Mouse (Mus musculus) intestine, embryonic 15.5 days (tissue): ENCODE results near the gene Dhps. TPM values are rescaled to one million over a fixed set of nuclear protein-coding genes. Genes with fewer than 3 reads are reported as not detected.
"Not testable (repeated sequence)": the region's sequence is repeated elsewhere in the genome, so short reads cannot be mapped to it uniquely, and the experiment has no call there.

Source experiments
- ATAC-seq: fragments of 200-750 bp; cut with Nextera tagmentation; 2 replicates; pipeline ENCODE4 v1.8.0; 2017; ENCODE audit warnings: moderate TSS enrichment, moderate library complexity
- H3K27ac ChIP-seq: fragments of 300-500 bp; sonication (generic); 2 replicates; pipeline ENCODE4 v1.5.1; 2015; ENCODE audit warnings: mild to moderate bottlenecking, inconsistent platforms
- H3K27me3 ChIP-seq: fragments of 300-500 bp; sonication (generic); replicated peaks from 2 replicates; pipeline ENCODE4 v1.6.1; 2015; ENCODE audit warnings: inconsistent platforms
- H3K36me3 ChIP-seq: fragments of 300-500 bp; sonication (generic); 2 replicates; pipeline ENCODE4 v1.6.1; 2015; ENCODE audit warnings: inconsistent platforms
- H3K4me1 ChIP-seq: fragments of 300-500 bp; sonication (generic); replicated peaks from 2 replicates; pipeline ENCODE4 v1.6.1; 2015; ENCODE audit warnings: inconsistent platforms
- H3K4me2 ChIP-seq: fragments of 300-500 bp; sonication (generic); replicated peaks from 2 replicates; pipeline ENCODE4 v1.6.1; 2015; ENCODE audit warnings: mild to moderate bottlenecking, inconsistent platforms
- H3K4me3 ChIP-seq: fragments of 300-500 bp; sonication (generic); replicated peaks from 2 replicates; pipeline ENCODE4 v1.5.1; 2015; ENCODE audit warnings: inconsistent platforms
- H3K9ac ChIP-seq: fragments of 300-500 bp; sonication (generic); 2 replicates; pipeline ENCODE4 v1.6.1; 2015; ENCODE audit warnings: inconsistent platforms
- H3K9me3 ChIP-seq: fragments of 300-500 bp; sonication (generic); 2 replicates; pipeline ENCODE4 v1.6.1; 2016; ENCODE audit warnings: inconsistent platforms
- WGBS: fragments of 180-500 bp; shearing (Covaris S2); methylation state at CpG from one replicate; pipeline ENCODE4 v1.1.7; 2015; 5-methylcytosine and 5-hydroxymethylcytosine counted together
- polyA plus RNA-seq: library from polyadenylated mRNA; unstranded; fragments of >200 nt; fragmentation: Nextera tagmentation; extraction: Ambion mirVana; gene quantifications from 2 replicates; pipeline ENCODE4 v1.2.1, GENCODE M21; 2015

The Dhps gene
- polyA plus RNA-seq, 1 experiment from 2014 or later, result 56.6 TPM

DNA sequence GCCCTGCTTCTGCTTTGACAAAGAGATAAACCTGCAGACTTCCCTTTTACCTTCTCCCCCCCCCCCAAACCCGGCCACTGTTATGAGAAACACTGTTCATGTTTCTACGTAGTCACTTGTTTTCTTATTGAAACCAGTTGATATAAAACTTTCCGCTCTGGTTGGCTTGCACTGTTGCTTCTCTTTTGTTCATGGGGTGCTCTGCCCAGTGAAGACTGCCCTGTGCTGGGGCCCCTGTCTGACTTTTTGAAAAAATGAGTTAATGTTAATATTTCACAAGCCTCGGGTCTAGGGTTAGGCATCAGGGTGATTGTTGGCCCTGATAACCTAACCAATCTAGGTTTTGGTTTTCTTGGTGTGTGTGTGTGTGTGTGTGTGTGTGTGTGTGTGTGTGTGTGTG, 10.6 kb downstream of the Dhps start:
- WGBS, result 84% methylated on average over 4 of the region's 4 CpGs

DNA sequence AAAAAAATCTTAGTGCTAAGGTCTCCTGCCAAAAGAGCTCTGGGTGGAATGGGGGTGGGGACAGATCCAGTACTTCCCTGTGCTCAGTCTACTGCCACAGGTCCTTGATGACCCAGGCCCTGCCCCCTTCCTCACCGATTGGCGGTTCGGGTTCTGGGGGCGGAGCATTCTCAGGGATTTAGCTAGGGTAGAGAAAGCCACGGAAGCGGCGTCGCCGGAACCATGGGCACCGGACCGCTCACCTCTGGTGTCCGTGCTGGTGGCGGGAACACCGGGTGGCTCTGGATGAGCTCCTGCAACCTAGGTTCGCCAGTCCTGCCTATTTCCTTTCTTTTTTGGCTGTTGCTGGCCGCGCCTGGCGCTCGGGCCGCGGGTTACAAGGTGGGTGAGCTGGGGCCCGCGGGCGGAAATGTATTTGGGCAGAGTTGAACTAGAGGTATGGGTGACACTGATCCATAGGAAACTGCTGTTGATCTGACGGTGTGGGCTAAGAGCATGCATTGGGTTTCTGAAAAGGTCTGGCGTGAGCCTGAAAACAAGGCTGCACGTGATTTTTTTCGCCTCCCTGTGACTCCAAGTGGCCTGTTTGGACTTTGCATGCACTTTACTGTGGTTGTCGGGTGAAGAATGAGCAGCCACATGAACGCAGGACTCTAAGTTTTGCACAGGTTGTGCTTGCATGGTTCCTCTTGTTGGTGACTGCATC, 11.7 kb downstream of the Dhps start, which contains the start of gene Man2b1:
Gene Man2b1, plus strand, starts transcription at position 163 of the 706 bp plus-strand sequence.
- Histone ChIP-seq H3K9me3 (no peaks in the 10 kb centered on the region), H3K36me3 (peaks cover 24% of the 10 kb centered on the region), H3K27ac (peak within 1 kb of the TSS; percentile 58; the same call in 1 of the 2 replicates), H3K9ac (peak within 1 kb of the TSS; percentile 71), H3K4me1 (peaks cover 19% of the 10 kb centered on the region), H3K4me2 (peak within 1 kb of the TSS; percentile 85), H3K4me3 (peak within 1 kb of the TSS; percentile 69), H3K27me3 (no peaks in the 10 kb centered on the region)
- under 1% methylated on average over 30 of the region's 30 CpGs for WGBS
- ATAC-seq, result peak; percentile 92

More for the DNA sequence above, 10.6 kb downstream of the Dhps start:
- not testable (repeated sequence) for H3K27me3 ChIP-seq, H3K27ac ChIP-seq, H3K9ac ChIP-seq, H3K4me3 ChIP-seq, H3K4me2 ChIP-seq, ATAC-seq, H3K9me3 ChIP-seq
- Histone ChIP-seq H3K4me1 (peaks cover 19% of the 10 kb centered on the region), H3K36me3 (peaks cover 14% of the 10 kb centered on the region)

DNA sequence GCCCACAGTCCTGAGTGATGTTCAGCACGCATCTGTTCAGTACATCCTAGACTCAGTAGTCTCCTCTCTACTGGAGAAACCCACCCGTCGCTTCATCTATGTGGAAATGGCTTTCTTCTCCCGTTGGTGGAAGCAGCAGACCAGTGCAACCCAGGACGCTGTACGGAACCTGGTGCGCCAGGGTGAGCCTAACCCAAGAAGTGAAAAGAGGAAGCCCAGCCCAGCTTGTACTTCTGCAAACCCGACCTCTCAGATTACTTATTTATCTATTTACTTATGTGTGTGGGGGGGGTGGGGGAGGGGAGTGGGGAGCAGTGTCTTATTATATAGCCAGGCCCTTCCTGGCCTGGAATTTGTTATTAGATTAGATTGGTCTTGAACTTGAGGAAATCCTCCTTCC, 13.1 kb downstream of the Dhps start:
- ATAC-seq, result no peak
- H3K4me3 ChIP-seq, result no peak overlapping the region
- H3K4me1 ChIP-seq, result peaks cover 19% of the 10 kb centered on the region
- H3K4me2 ChIP-seq, result peak overlapping the region; percentile 85; the same call in 1 of the 2 replicates
- no peaks in the 10 kb centered on the region for H3K9me3 ChIP-seq
- H3K36me3 ChIP-seq, result peaks cover 21% of the 10 kb centered on the region
- H3K27me3 ChIP-seq, result no peaks in the 10 kb centered on the region
- WGBS, result 85% methylated on average over 8 of the region's 8 CpGs
- H3K9ac ChIP-seq, result no peak overlapping the region
- H3K27ac ChIP-seq, result no peak overlapping the region

DNA sequence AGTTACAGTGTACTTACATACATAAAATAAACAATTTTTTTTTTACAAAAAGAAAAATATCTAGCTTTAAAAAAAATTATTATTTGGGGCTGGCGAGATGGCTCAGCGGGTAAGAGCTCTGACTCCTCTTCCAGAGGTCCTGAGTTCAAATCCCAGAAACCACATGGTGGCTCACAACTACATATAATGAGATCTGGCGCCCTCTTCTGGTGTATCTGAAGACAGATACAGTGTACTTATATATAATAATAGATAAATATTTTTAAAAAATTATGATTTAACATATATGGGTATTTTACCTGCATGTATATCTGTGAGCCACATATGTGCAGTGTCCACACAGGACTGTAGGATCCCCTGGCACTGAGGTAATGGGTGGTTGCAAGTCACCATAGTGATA, 14.7 kb downstream of the Dhps start:
- Histone ChIP-seq H3K9me3 (no peaks in the 10 kb centered on the region), H3K27me3 (no peaks in the 10 kb centered on the region), H3K27ac (no peak overlapping the region), H3K4me1 (peaks cover 19% of the 10 kb centered on the region), H3K9ac (no peak overlapping the region), H3K36me3 (peaks cover 21% of the 10 kb centered on the region), H3K4me2 (no peak overlapping the region), H3K4me3 (no peak overlapping the region)
- ATAC-seq, result no peak
- 84% methylated on average over 3 of the region's 3 CpGs for WGBS

DNA sequence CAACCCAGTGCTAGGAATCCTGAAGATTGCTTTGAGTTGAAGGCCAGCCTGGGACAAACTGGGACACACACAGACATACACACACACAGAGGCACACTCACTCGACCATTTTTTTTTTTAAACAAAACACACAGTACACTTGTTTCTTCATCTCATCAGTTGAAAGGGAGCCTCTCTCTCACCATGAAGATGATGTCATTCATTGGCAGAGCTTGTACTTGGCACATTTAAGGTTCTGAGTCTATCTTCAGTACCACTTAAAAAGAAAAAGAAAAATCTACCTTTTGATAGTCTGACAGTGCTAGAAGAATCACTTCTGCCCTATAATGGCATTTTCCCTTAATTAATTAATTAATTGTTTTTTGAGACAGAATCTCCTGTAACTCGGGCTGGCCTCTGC, 17.2 kb downstream of the Dhps start:
- Histone ChIP-seq H3K27ac (no peak overlapping the region), H3K9me3 (no peaks in the 10 kb centered on the region), H3K4me2 (no peak overlapping the region), H3K27me3 (no peaks in the 10 kb centered on the region), H3K4me3 (no peak overlapping the region), H3K9ac (no peak overlapping the region), H3K4me1 (peaks cover 6% of the 10 kb centered on the region), H3K36me3 (peaks cover 21% of the 10 kb centered on the region)
- ATAC-seq, result no peak
- 73% methylated on average over 2 of the region's 2 CpGs for WGBS

DNA sequence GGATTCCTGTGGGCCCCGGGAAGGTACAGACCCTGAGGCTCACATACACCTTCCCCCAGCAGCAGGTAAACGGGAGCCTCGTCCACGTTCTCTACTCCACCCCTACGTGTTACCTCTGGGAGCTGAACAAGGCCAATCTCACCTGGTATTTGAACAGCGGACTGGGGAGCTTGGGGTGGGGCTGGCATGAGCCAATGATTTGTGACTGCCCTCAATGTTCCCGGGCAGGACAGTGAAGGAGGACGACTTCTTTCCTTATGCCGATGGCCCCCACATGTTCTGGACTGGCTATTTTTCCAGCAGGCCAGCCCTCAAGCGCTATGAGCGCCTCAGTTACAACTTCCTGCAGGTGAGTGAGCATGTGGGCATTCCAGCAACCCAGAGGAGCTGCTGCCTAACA, 19.3 kb downstream of the Dhps start:
- Histone ChIP-seq H3K4me1 (no peaks in the 10 kb centered on the region), H3K27me3 (no peaks in the 10 kb centered on the region), H3K4me2 (no peak overlapping the region), H3K36me3 (peaks cover 29% of the 10 kb centered on the region), H3K27ac (no peak overlapping the region), H3K4me3 (no peak overlapping the region), H3K9ac (no peak overlapping the region), H3K9me3 (no peaks in the 10 kb centered on the region)
- WGBS, result 86% methylated on average over 11 of the region's 11 CpGs
- ATAC-seq, result no peak

DNA sequence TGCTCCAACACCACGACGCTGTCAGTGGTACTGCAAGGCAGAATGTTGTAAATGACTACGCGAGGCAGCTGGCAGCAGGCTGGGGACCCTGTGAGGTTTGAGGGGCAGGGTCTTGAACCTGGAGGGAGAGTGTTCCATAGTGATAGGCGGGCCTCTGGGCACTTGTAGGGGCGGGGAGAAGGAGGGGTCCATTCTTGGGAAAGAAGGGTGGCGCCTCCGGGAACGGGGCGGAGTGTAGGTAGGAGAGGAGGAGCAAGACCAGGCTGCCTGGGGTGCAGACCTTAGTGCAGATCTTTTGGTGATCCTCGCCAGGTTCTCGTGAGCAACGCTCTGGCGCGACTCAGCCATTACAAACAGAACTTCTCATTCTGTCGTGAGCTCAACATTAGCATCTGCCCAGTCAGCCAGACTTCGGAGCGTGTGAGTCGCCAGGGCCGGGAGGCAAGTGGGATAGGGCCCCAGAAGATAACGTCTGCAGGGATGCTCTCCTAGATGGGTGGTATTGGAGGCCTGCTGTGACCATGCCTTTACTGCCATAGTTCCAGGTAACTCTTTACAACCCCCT, 20.1 kb downstream of the Dhps start:
- H3K9ac ChIP-seq, result no peak overlapping the region
- peaks cover 33% of the 10 kb centered on the region for H3K36me3 ChIP-seq
- no peaks in the 10 kb centered on the region for H3K9me3 ChIP-seq
- H3K27ac ChIP-seq, result no peak overlapping the region
- 38% methylated on average over 21 of the region's 21 CpGs for WGBS
- no peak overlapping the region for H3K4me2 ChIP-seq
- no peak for ATAC-seq
- no peak overlapping the region for H3K4me3 ChIP-seq
- H3K4me1 ChIP-seq, result no peaks in the 10 kb centered on the region
- no peaks in the 10 kb centered on the region for H3K27me3 ChIP-seq

DNA sequence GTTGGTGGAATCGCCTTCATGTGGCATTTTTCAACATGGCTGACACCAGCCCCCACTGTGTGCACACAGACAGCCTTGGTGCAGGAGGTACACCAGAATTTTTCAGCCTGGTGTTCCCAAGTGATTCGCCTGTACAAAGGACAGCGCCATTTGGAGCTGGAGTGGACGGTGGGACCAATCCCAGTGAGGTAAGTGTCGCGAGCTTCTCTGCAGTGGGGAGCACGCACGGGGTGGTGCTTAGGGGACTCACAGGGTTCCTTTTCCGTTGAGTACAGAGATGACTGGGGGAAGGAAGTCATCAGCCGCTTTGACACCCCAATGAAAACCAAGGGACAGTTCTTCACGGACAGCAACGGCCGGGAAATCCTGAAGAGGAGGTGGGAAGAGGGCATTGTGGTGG, 23.5 kb downstream of the Dhps start:
- Histone ChIP-seq H3K36me3 (peaks cover 22% of the 10 kb centered on the region), H3K4me3 (no peak overlapping the region), H3K9me3 (no peaks in the 10 kb centered on the region), H3K27ac (no peak overlapping the region), H3K27me3 (no peaks in the 10 kb centered on the region), H3K4me2 (no peak overlapping the region), H3K9ac (no peak overlapping the region), H3K4me1 (no peaks in the 10 kb centered on the region)
- ATAC-seq, result no peak
- WGBS, result 91% methylated on average over 13 of the region's 13 CpGs

DNA sequence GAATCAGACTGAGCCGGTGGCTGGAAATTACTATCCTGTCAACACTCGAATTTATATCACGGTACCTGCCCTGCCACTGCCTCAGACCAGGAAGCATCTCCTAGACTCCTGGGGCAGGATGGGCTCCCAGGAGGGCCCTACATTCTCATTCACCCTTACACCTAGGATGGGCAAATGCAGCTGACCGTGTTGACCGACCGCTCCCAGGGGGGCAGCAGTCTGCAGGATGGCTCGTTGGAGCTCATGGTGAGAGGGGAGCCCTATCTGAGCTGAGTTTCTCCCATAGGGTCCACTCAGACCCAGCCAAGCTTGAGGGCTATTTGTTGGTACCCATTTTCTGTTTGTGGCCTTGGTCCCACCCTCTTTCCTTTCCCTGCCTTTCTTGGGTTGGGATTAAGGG, 24.0 kb downstream of the Dhps start:
- no peak overlapping the region for H3K4me2 ChIP-seq
- 90% methylated on average over 7 of the region's 7 CpGs for WGBS
- H3K4me3 ChIP-seq, result no peak overlapping the region

DNA sequence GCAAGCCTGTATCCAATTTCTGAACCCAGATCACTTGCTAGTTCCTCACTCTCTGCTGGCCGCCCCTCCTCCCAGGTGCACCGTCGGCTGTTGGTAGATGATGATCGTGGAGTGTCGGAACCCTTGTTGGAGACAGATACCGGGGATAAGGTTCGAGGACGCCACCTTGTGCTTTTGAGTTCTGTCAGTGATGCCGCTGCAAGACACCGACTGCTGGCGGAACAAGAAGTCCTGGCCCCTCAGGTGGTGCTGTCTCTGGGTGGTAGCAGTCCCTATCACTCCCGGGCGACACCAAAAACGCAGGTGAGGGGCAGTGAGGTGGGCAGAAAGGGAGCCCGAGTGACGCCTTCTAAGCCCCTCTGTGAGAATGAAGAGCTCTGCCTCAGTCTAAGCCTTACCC, 24.6 kb downstream of the Dhps start:
- Histone ChIP-seq H3K27me3 (no peaks in the 10 kb centered on the region), H3K9me3 (no peaks in the 10 kb centered on the region), H3K4me2 (no peak overlapping the region), H3K9ac (no peak overlapping the region), H3K36me3 (peaks cover 22% of the 10 kb centered on the region), H3K4me1 (no peaks in the 10 kb centered on the region), H3K4me3 (no peak overlapping the region), H3K27ac (no peak overlapping the region)
- no peak for ATAC-seq
- 89% methylated on average over 16 of the region's 16 CpGs for WGBS

More for the DNA sequence above, 24.0 kb downstream of the Dhps start:
- no peak overlapping the region for H3K9ac ChIP-seq
- no peaks in the 10 kb centered on the region for H3K4me1 ChIP-seq
- ATAC-seq, result no peak
- no peaks in the 10 kb centered on the region for H3K9me3 ChIP-seq
- no peak overlapping the region for H3K27ac ChIP-seq
- peaks cover 22% of the 10 kb centered on the region for H3K36me3 ChIP-seq
- H3K27me3 ChIP-seq, result no peaks in the 10 kb centered on the region

DNA sequence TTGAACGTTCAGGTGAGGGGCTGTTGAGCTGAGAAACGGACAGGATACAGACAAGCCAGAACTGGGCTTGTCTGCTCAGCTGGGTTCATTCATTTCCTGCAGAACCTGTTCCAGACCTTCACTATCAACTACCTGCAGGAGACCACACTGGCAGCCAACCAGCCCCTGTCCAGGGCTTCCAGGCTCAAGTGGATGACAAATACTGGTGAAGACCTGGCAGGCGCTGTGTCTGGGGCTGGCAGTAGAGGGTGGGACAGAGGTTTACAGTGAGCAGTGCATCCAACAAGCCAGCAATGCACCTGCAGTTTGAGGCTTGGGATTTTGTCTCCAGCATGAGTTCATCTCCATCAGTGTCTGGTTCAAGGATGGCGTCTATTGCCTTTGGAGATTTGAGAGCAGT, 25.3 kb downstream of the Dhps start:
- WGBS, result 85% methylated on average over 4 of the region's 4 CpGs
- Histone ChIP-seq H3K4me3 (no peak overlapping the region), H3K4me1 (no peaks in the 10 kb centered on the region), H3K36me3 (peaks cover 22% of the 10 kb centered on the region), H3K4me2 (no peak overlapping the region), H3K9ac (no peak overlapping the region), H3K27ac (no peak overlapping the region), H3K27me3 (no peaks in the 10 kb centered on the region), H3K9me3 (no peaks in the 10 kb centered on the region)
- no peak for ATAC-seq

DNA sequence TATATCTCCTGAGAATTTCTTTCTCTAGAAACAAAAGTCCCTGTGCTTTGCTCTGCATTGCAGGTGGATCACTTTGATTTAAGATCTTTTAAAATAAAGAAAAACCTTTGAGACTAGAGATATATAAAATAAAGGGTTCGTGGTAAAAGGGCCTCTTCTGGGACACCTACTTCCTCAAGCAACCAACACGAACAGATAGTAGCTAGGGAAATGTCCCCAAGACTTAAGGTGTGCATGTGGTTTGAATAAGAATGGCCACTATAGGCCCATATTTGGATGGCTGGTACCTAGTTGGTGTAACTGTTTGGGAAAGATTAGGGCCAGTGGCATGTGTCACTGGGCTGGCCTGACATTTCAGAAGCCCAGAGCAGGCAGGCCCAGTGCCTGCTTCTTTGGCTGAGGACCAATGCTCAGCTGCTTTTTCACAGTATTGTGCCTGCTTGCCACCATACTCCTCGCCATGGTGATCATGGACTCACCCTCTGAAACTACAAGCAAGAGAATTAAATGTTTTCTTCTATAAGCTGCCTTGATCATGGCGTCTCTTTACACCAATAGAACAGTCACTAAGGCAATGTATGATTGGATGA, 28.6 kb downstream of the Dhps start:
- peaks cover 19% of the 10 kb centered on the region for H3K36me3 ChIP-seq
- ATAC-seq, result no peak
- no peaks in the 10 kb centered on the region for H3K27me3 ChIP-seq
- H3K9ac ChIP-seq, result no peak overlapping the region
- H3K9me3 ChIP-seq, result no peaks in the 10 kb centered on the region
- H3K27ac ChIP-seq, result no peak overlapping the region
- WGBS, result 85% methylated on average over 4 of the region's 4 CpGs
- no peak overlapping the region for H3K4me2 ChIP-seq
- H3K4me1 ChIP-seq, result no peaks in the 10 kb centered on the region
- H3K4me3 ChIP-seq, result no peak overlapping the region

DNA sequence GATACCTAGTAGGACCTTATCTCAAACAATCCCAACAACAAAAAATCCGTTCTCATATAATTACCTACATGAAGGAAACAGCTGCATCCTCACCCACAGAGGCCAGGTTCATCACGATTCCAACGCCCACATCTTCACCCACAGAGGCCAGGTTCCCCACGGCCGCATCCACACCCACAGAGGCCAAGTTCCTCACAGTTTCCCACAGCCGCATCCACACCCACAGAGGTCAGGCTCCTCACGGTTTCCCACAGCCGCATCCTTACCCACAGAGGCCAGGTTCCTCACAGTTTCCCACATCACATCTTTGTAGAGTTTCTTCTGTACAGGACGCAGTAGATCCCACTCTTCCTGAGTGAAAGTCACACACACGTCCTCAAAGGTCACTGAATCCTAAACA, 41.7 kb downstream of the Dhps start:
- 92% methylated on average over 10 of the region's 10 CpGs for WGBS
- Histone ChIP-seq H3K27ac (no peak overlapping the region), H3K9ac (no peak overlapping the region), H3K36me3 (peaks cover 21% of the 10 kb centered on the region), H3K4me2 (no peak overlapping the region), H3K4me1 (no peaks in the 10 kb centered on the region), H3K27me3 (no peaks in the 10 kb centered on the region), H3K9me3 (no peaks in the 10 kb centered on the region), H3K4me3 (no peak overlapping the region)
- ATAC-seq, result no peak
